Mouse (Mus musculus) liver, adult 2 months (tissue): ENCODE measurements around the gene Fgd6.

ENCODE experiments used
- CTCF ChIP-seq: fragments of 200-500 bp; IDR thresholded peaks from 2 replicates; pipeline ENCODE4 v1.5.1; 2011; ENCODE audit warnings: low read depth, low read length, control low read depth
- POLR2A ChIP-seq: fragments of 200-500 bp; IDR thresholded peaks from 2 replicates; pipeline ENCODE4 v1.6.1; 2011; ENCODE audit warnings: low read length, control low read depth; ENCODE audit not compliant: insufficient read depth; ENCODE audit errors: extremely low read depth

- TF ChIP-seq CTCF: no peak
- TF ChIP-seq POLR2A: no peak
Measured at GRCm38 (mm10) chr10:94043908-94044307, 8.1 kb downstream of the Fgd6 start.
